Comparison of ENCODE assay signal across 31 mouse cellular contexts in genomic region chr3:52027972-52028371, GRCm38 (mm10).
DNase-seq lines count a peak whose midpoint lies in the region; ATAC-seq and TF ChIP-seq lines count a peak whose summit lies in the region.
"Had no signal": no experiment of that assay in that cellular context is flagged by ENCODE, and none has a peak within 500 bp of the region (broad histone marks: within the 10 kb centered on the region; RNA-seq: fewer than 3 reads in every experiment).

No protein-coding gene starts in this region.

- H3K4me3 ChIP-seq in lung, embryonic 14.5 days (ENCODE audit: low read depth, low read length): no peak overlapping the region
- no peak overlapping the region for H3K4me3 ChIP-seq in midbrain, embryonic 15.5 days
- no peak overlapping the region for H3K4me3 ChIP-seq in midbrain, embryonic 14.5 days (replicated peaks; ENCODE audit: low read depth, low read length)
- H3K4me3 ChIP-seq in intestine, embryonic 16.5 days (ENCODE audit: low read length): no peak overlapping the region
- H3K4me3 ChIP-seq in stomach, postnatal 0 days (ENCODE audit: low read depth, low read length): no peak overlapping the region
- H3K4me3 ChIP-seq: embryonic facial prominence, embryonic 15.5 days; forebrain, embryonic 15.5 days; heart, embryonic 13.5 days; limb, embryonic 15.5 days; liver, embryonic 15.5 days; myocyte; neural tube, embryonic 13.5 days had no signal

- peak overlapping the region; percentile 13; the same call in 1 of the 2 replicates for H3K27ac ChIP-seq in lung, embryonic 14.5 days (ENCODE audit: low read depth)
- H3K27ac ChIP-seq in midbrain, embryonic 15.5 days: no peak overlapping the region
- H3K27ac ChIP-seq in midbrain, embryonic 14.5 days (replicated peaks; ENCODE audit: low read depth, low read length): no peak overlapping the region
- H3K27ac ChIP-seq in intestine, embryonic 16.5 days (ENCODE audit: low read length): peak overlapping the region; percentile 72
- H3K27ac ChIP-seq in stomach, postnatal 0 days (replicated peaks): peak overlapping the region; percentile 25; the same call in 1 of the 2 replicates
- H3K27ac ChIP-seq: embryonic facial prominence, embryonic 15.5 days; forebrain, embryonic 15.5 days; heart, embryonic 13.5 days; hindbrain, embryonic 14.5 days; limb, embryonic 15.5 days; liver, embryonic 15.5 days; neural tube, embryonic 13.5 days had no signal

- intact Hi-C loops in left cerebral cortex, postnatal 10 days (cut with DNase I): loop anchor here (5.0 kb wide), 2 partner anchors 74 to 169 kb away; no protein-coding TSS in a partner anchor

- peak; percentile 29; the same call in 1 of the 2 replicates for ATAC-seq in lung, embryonic 14.5 days (ENCODE audit: insufficient read depth)
- peak; percentile 43; the same call in 1 of the 2 replicates for ATAC-seq in midbrain, embryonic 15.5 days (replicated peaks)
- no peak for ATAC-seq in midbrain, embryonic 14.5 days (ENCODE audit: low FRiP score, low TSS enrichment)
- ATAC-seq in intestine, embryonic 16.5 days: peak; percentile 75
- peak; percentile 88 for ATAC-seq in stomach, postnatal 0 days (ENCODE audit: low FRiP score, low TSS enrichment)
- ATAC-seq: forebrain, embryonic 15.5 days; midbrain, embryonic 16.5 days had no signal

- 64% methylated on average over 7 of the region's 7 CpGs for WGBS in lung, embryonic 14.5 days
- 77% methylated on average over 7 of the region's 7 CpGs for WGBS in midbrain, embryonic 15.5 days
- WGBS in midbrain, embryonic 14.5 days: 74% methylated on average over 7 of the region's 7 CpGs
- WGBS in intestine, embryonic 16.5 days: 55% methylated on average over 7 of the region's 7 CpGs
- 46% methylated on average over 7 of the region's 7 CpGs for WGBS in stomach, postnatal 0 days

- peak; percentile 53 for DNase-seq in lung, embryonic 14.5 days
- no peak for DNase-seq in lung, adult 18-20 months
- no peak for DNase-seq in midbrain, embryonic 14.5 days
- DNase-seq in stomach, postnatal 0 days (ENCODE audit: low spot score): peak; percentile 74
- DNase-seq in left cerebral cortex, postnatal 10 days (ENCODE audit: extremely low spot score in 1 of 2, low spot score in 2 of 2): no peak
- no peak for DNase-seq in cerebellum, adult 9-10 months
- DNase-seq: adrenal gland, adult 8-10 months; B cell, adult 2 months; cerebellum, adult 2 months; cerebellum, postnatal 36 days; embryo, embryonic 11 days; gastrocnemius, postnatal 10 days; kidney, postnatal 36 days; left cerebral cortex, postnatal 4 days; retina, postnatal 1 day; right cerebral cortex, postnatal 25 days; spleen, adult 18-20 months; thymus, adult 18-20 months; thymus, postnatal 4 days had no signal

- H3K9me3 ChIP-seq in lung, embryonic 14.5 days (ENCODE audit: low read depth, low read length): no peaks in the 10 kb centered on the region
- H3K9me3 ChIP-seq in midbrain, embryonic 15.5 days: no peaks in the 10 kb centered on the region
- H3K9me3 ChIP-seq in midbrain, embryonic 14.5 days (ENCODE audit: control insufficient read depth, low read length): no peaks in the 10 kb centered on the region
- no peaks in the 10 kb centered on the region for H3K9me3 ChIP-seq in intestine, embryonic 16.5 days (ENCODE audit: control insufficient read depth, low read length)
- H3K9me3 ChIP-seq in stomach, postnatal 0 days (ENCODE audit: control insufficient read depth, low read length): no peaks in the 10 kb centered on the region
- H3K9me3 ChIP-seq: embryonic facial prominence, embryonic 15.5 days; forebrain, embryonic 15.5 days; heart, embryonic 13.5 days; limb, embryonic 15.5 days; liver, embryonic 15.5 days; neural tube, embryonic 13.5 days had no signal

- H3K27me3 ChIP-seq in lung, embryonic 14.5 days (ENCODE audit: insufficient read depth, low read length): no peaks in the 10 kb centered on the region
- no peaks in the 10 kb centered on the region for H3K27me3 ChIP-seq in midbrain, embryonic 15.5 days (replicated peaks)
- H3K27me3 ChIP-seq in midbrain, embryonic 14.5 days (ENCODE audit: control insufficient read depth, insufficient read depth, low read length): no peaks in the 10 kb centered on the region
- H3K27me3 ChIP-seq in intestine, embryonic 16.5 days (replicated peaks; ENCODE audit: control insufficient read depth, insufficient read depth, low read length): no peaks in the 10 kb centered on the region
- no peaks in the 10 kb centered on the region for H3K27me3 ChIP-seq in stomach, postnatal 0 days (ENCODE audit: control insufficient read depth, insufficient read depth, low read length)
- H3K27me3 ChIP-seq: CH12.LX; embryonic facial prominence, embryonic 15.5 days; forebrain, embryonic 15.5 days; heart, embryonic 13.5 days; limb, embryonic 15.5 days; liver, embryonic 15.5 days; neural tube, embryonic 13.5 days had no signal

- H3K36me3 ChIP-seq in lung, embryonic 14.5 days (ENCODE audit: insufficient read depth): no peaks in the 10 kb centered on the region
- no peaks in the 10 kb centered on the region for H3K36me3 ChIP-seq in midbrain, embryonic 15.5 days (replicated peaks)
- no peaks in the 10 kb centered on the region for H3K36me3 ChIP-seq in midbrain, embryonic 14.5 days (ENCODE audit: control insufficient read depth, insufficient read depth, low read length)
- no peaks in the 10 kb centered on the region for H3K36me3 ChIP-seq in intestine, embryonic 16.5 days (ENCODE audit: control insufficient read depth, insufficient read depth, low read length)
- no peaks in the 10 kb centered on the region for H3K36me3 ChIP-seq in stomach, postnatal 0 days (ENCODE audit: control insufficient read depth, insufficient read depth, low read length)
- H3K36me3 ChIP-seq: embryonic facial prominence, embryonic 15.5 days; forebrain, embryonic 15.5 days; heart, embryonic 13.5 days; limb, embryonic 15.5 days; liver, embryonic 15.5 days; neural tube, embryonic 13.5 days had no signal

- no peak overlapping the region for H3K4me2 ChIP-seq in lung, embryonic 14.5 days
- H3K4me2 ChIP-seq in midbrain, embryonic 15.5 days: no peak overlapping the region
- H3K4me2 ChIP-seq in midbrain, embryonic 14.5 days (ENCODE audit: low read length): no peak overlapping the region
- H3K4me2 ChIP-seq in intestine, embryonic 16.5 days (ENCODE audit: low read depth, low read length): 0 out of 2 replicates have a peak overlapping the region, but pooled peaks have one; percentile 6
- H3K4me2 ChIP-seq in stomach, postnatal 0 days (replicated peaks; ENCODE audit: low read depth): no peak overlapping the region
- H3K4me2 ChIP-seq: embryonic facial prominence, embryonic 15.5 days; forebrain, embryonic 15.5 days; heart, embryonic 13.5 days; hindbrain, embryonic 14.5 days; limb, embryonic 15.5 days; liver, embryonic 15.5 days; neural tube, embryonic 13.5 days had no signal

- H3K9ac ChIP-seq in lung, embryonic 14.5 days: no peak overlapping the region
- no peak overlapping the region for H3K9ac ChIP-seq in midbrain, embryonic 15.5 days
- no peak overlapping the region for H3K9ac ChIP-seq in midbrain, embryonic 14.5 days (replicated peaks; ENCODE audit: low read length)
- H3K9ac ChIP-seq in intestine, embryonic 16.5 days (ENCODE audit: low read depth, low read length): no peak overlapping the region; the same call in 1 of the 2 replicates
- H3K9ac ChIP-seq in stomach, postnatal 0 days (ENCODE audit: low read length): no peak overlapping the region
- H3K9ac ChIP-seq: embryonic facial prominence, embryonic 15.5 days; forebrain, embryonic 15.5 days; heart, embryonic 13.5 days; hindbrain, embryonic 14.5 days; limb, embryonic 15.5 days; liver, embryonic 15.5 days; neural tube, embryonic 13.5 days had no signal

- no peak for TF ChIP-seq CTCF in lung, embryonic 14.5 days (IDR thresholded peaks at IDR 0.05; ENCODE audit: low read depth)
- no peak for TF ChIP-seq CTCF in stomach, postnatal 0 days (IDR thresholded peaks at IDR 0.05; ENCODE audit: low read depth)

- H3K4me1 ChIP-seq in lung, embryonic 14.5 days (ENCODE audit: insufficient read depth): peaks cover 2% of the 10 kb centered on the region; the same call in 1 of the 2 replicates
- 0 out of 2 replicates have a peak, but pooled peaks cover 4% of the 10 kb centered on the region for H3K4me1 ChIP-seq in midbrain, embryonic 15.5 days
- H3K4me1 ChIP-seq in midbrain, embryonic 14.5 days (ENCODE audit: control insufficient read depth, insufficient read depth, low read length): peaks cover 7% of the 10 kb centered on the region; the same call in 1 of the 2 replicates
- peaks cover 29% of the 10 kb centered on the region for H3K4me1 ChIP-seq in intestine, embryonic 16.5 days (ENCODE audit: control insufficient read depth, insufficient read depth, low read length)
- no peaks in the 10 kb centered on the region for H3K4me1 ChIP-seq in stomach, postnatal 0 days (replicated peaks; ENCODE audit: control insufficient read depth, insufficient read depth)

- no peak for TF ChIP-seq EP300 in stomach, postnatal 0 days (optimal IDR thresholded peaks at IDR 0.05)

Comparison
In these comparisons a context has a peak if more than half of its experiments do, and no peak if none do; other contexts are left out.
1. DNase-seq: peak in lung, embryonic 14.5 days (single experiment) and stomach, postnatal 0 days (single experiment); none in lung, adult 18-20 months (0 of 2), midbrain, embryonic 14.5 days (single experiment), left cerebral cortex, postnatal 10 days (0 of 2) and cerebellum, adult 9-10 months (single experiment).
2. H3K27ac ChIP-seq: peak in lung, embryonic 14.5 days (single experiment), intestine, embryonic 16.5 days (single experiment) and stomach, postnatal 0 days (single experiment); none in midbrain, embryonic 15.5 days (single experiment) and midbrain, embryonic 14.5 days (single experiment).